Mouse (Mus musculus) cerebellum, postnatal 10 days (tissue): ENCODE results near the gene A730061H03Rik.

Experiments
- DNase-seq, 2 experiments: peaks; one replicate each; pipeline ENCODE4 v3.0.0; 2021; ENCODE audit warnings: mixed read lengths in 2 of 2

The A730061H03Rik gene

GRCm38 (mm10) chr14:55544334-55544733, 15.9 kb downstream of the A730061H03Rik start:
- DNase-seq: peak; percentile 72 to 76

GRCm38 (mm10) chr14:55542268-55542667, 17.9 kb downstream of the A730061H03Rik start:
- no peak for DNase-seq

DNA sequence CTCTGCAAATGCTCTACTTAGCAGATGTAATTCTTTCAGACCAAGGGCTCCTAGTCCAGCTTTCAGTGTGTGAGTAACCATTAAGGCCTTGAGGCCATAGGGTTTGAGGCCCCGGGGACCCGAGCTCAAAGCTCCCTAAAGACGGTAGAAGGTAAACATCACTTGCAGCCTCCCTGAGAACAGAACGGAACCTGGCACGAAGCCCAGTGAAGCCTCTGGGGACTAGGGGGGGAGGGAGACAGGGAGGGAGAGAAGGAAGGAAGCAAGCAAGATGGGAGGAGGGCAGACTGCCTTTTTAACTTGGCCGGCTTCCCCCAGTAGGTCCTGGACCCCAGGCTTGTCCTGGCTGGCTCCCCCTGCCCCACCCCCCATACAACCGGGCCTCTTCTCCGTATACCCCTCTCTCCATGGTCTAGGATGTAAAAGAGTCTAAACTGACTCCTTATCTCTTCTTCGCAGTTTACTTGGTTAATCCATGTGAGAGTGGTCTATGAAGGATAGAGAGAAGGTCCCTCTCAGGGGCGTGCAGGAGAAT, 19.4 kb downstream of the A730061H03Rik start:
- peak; percentile 93 to 95 for DNase-seq

DNA sequence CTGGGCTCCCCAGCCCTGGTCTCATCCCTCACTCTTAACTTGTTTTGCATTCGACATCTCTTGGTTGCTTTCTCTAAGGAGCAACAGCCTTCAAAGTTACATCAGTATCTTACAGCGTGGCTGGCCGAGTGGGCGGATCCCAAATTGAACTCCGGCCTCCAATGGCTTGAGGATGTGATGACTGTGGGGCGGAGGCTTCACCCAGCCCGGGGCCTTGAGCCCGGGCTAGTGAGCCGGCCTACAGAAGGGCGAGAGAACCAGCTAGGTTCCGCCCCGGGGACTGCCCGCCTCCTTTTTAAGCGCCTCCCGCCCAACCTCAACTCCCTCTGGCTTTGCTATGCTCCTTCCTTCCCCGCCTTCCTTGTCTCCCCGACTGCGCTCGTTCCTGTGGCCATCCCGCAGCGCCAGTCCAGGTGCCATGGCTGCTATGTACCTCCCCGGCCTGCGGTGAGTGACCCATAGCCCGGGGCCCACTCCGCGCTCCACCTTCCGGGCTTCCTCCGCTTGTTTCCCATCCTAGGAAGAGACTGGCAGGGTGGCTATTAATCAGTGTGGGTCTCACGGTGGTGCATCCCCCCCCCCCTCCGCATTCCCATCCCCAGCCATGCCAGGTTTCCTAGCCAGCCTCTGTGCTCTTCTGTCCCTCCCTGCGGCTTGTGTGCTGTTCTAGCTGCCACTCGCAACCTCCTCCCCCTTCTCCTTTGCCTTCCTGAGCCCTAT, 20.0 kb downstream of the A730061H03Rik start, which contains the start of gene Pck2:
Gene Pck2 (plus strand): TSS at position 200 of the 720 bp plus-strand sequence.
- DNase-seq: peak; percentile 83 to 87

- DNase-seq: peak; percentile 81 to 85
Measured at GRCm38 (mm10) chr14:55536116-55536745, 24.0 kb downstream of the A730061H03Rik start.

DNA sequence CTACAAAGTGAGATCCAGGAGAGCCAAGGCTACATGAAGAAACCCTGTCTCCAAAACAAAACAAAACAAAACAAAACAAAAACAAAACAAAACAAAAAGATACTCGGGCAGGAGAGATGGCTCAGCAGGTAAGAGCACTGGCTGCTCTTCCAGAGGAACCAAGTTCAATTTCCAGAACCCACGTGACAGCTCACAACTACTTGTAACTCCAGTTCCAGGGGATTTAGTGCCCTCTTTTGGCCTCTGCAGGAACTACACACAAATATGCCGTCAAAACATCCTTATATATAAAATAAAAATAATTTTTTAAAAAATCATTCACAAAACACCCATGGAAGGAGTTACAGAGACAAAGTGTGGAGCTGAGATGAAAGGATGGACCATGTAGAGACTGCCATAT, 32.3 kb downstream of the A730061H03Rik start:
- peak; percentile 54 to 71 for DNase-seq

DNA sequence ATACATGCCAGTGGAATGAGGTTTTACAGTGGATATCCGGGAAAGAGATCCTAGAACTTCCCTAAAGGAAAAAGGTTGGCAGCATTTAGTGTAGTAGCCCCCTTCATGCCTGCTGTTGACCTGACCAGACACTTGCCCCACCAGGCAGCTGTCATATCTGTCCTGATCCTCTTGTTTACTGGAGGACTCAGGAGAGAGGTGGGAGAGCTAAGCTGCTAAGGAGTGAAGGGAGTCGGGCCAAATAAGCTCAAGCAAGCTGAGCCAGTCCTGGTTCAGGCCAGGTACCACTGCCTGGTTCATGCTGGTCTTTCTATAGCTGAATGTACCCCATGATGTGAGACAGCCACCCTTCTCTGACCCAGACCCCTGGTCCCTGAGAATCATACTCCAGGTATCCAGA, 33.5 kb downstream of the A730061H03Rik start:
- no peak for DNase-seq

- DNase-seq: no peak
Measured at GRCm38 (mm10) chr14:55524785-55525184, 35.4 kb downstream of the A730061H03Rik start, which contains the start of gene Nrl. TSS of gene Nrl (minus strand) at chr14:55524981.

DNA sequence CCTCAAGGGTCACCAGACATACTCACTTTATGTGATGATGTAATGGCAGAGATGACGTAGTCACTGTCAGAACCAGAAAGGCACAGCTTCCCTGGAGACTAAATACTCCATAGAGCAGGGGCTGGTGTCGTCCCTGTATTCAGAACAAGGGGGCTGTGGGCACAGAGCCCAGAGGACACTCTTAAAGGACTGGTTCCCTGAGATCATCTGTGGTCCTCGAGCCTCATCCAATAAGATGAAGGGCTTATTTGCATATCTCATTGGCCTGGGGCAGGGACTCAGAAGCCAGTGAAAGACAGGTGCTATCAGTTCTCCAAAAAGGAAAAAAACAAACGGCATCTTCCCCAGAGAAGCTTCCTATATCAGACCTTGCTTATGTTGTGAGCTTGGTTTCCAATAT, 36.1 kb downstream of the A730061H03Rik start:
- no peak for DNase-seq

- peak; percentile 85 to 87 for DNase-seq
Measured at GRCm38 (mm10) chr14:55520451-55521361, 39.5 kb downstream of the A730061H03Rik start.

GRCm38 (mm10) chr14:55519604-55520003, 40.6 kb downstream of the A730061H03Rik start:
- DNase-seq: peak; percentile 42 to 49

GRCm38 (mm10) chr14:55518897-55519296, 41.3 kb downstream of the A730061H03Rik start:
- peak; percentile 81 to 88 for DNase-seq

DNA sequence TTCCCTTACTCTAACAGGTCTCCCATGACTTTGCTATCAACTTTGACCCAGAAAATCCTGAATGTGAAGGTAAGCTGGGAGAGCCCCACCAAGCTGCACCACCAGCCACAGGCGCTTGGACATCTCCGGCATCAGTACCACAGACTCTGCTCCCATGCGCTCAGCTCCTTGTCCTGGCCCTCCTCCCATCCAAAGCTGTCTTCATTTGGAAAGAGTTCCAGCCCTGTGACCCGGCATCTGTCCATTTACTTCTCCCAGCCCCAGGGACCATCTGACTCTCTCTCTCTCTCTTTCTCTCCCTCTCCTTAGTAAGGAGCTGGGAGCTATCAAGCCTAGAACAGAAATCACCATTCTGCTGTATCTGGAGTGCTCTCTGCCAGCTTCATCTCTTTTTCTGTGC, 44.4 kb downstream of the A730061H03Rik start:
- DNase-seq: peak; percentile 62 to 74

GRCm38 (mm10) chr14:55513927-55514326, 46.3 kb downstream of the A730061H03Rik start:
- no peak for DNase-seq

DNA sequence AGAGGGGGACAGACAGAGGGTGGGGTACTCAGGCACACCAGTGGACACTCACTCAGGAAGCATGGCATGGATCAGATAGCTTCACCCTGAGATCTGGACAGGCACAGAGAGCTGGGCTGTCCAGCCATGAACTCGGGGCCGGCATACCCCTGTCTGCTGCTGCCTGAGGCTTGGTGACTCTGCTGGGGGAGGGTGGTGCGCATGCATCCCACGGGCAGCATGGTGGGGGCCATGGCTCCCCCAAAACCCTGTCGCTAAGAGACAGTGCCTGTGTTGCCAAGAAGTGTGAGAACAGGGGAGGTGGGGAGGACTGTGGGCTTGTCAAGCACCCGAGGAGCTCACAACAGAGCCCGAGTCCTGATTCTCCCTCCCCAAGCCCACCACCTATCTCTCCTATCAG, 49.2 kb downstream of the A730061H03Rik start:
- peak in 1 of 2 experiments; percentile 35 for DNase-seq

GRCm38 (mm10) chr14:55510125-55510731, 50.0 kb downstream of the A730061H03Rik start, which contains the start of gene Cpne6:
TSS of gene Cpne6 (plus strand) at chr14:55510445.
- peak in 1 of 2 experiments; percentile 32 for DNase-seq
